Comparison of ENCODE assay signal across 8 mouse cellular contexts in genomic region chr2:164918325-164918724, GRCm38 (mm10). TPM values are rescaled to one million over a fixed set of nuclear protein-coding genes. Genes with fewer than 3 reads are reported as not detected.
DNase-seq lines count a peak whose midpoint lies in the region; ATAC-seq lines count a peak whose summit lies in the region.

No protein-coding gene starts in this region.

- H3K36me3 ChIP-seq in midbrain, embryonic 14.5 days (ENCODE audit: control insufficient read depth, insufficient read depth, low read length) = peaks cover 15% of the 10 kb centered on the region
- peaks cover 4% of the 10 kb centered on the region; the same call in 1 of the 2 replicates for H3K36me3 ChIP-seq in midbrain, embryonic 11.5 days (ENCODE audit: control insufficient read depth, insufficient read depth, low read length)

- H3K4me1 ChIP-seq in midbrain, embryonic 14.5 days (ENCODE audit: control insufficient read depth, insufficient read depth, low read length) = no peaks in the 10 kb centered on the region
- H3K4me1 ChIP-seq in midbrain, embryonic 11.5 days (ENCODE audit: control insufficient read depth, insufficient read depth, low read length) = peaks cover 5% of the 10 kb centered on the region

- no peaks in the 10 kb centered on the region for H3K9me3 ChIP-seq in midbrain, embryonic 14.5 days (ENCODE audit: control insufficient read depth, low read length)
- H3K9me3 ChIP-seq in midbrain, embryonic 11.5 days (ENCODE audit: control insufficient read depth, low read length) = no peaks in the 10 kb centered on the region

- no peaks in the 10 kb centered on the region for H3K27me3 ChIP-seq in midbrain, embryonic 14.5 days (ENCODE audit: control insufficient read depth, insufficient read depth, low read length)
- no peaks in the 10 kb centered on the region for H3K27me3 ChIP-seq in midbrain, embryonic 11.5 days (ENCODE audit: control insufficient read depth, insufficient read depth, low read length)

- H3K27ac ChIP-seq in midbrain, embryonic 14.5 days (replicated peaks; ENCODE audit: low read depth, low read length) = no peak overlapping the region
- H3K27ac ChIP-seq in midbrain, embryonic 11.5 days (ENCODE audit: low read depth, low read length) = no peak overlapping the region

- H3K4me2 ChIP-seq in midbrain, embryonic 14.5 days (ENCODE audit: low read length) = no peak overlapping the region
- no peak overlapping the region for H3K4me2 ChIP-seq in midbrain, embryonic 11.5 days

- H3K9ac ChIP-seq in midbrain, embryonic 14.5 days (replicated peaks; ENCODE audit: low read length) = no peak overlapping the region
- H3K9ac ChIP-seq in midbrain, embryonic 11.5 days (ENCODE audit: low read length) = no peak overlapping the region

- DNase-seq in cerebellum, postnatal 10 days = peak; percentile 48 to 50
- no peak for DNase-seq in cerebellum, adult 9-10 months
- DNase-seq in midbrain, embryonic 14.5 days = peak; percentile 63
- DNase-seq in midbrain, embryonic 11.5 days (ENCODE audit: low spot score, missing footprints) = no peak
- DNase-seq in induced T-regulatory cell, adult 2 months (ENCODE audit: low read depth) = peak; percentile 76
- DNase-seq in thymus, postnatal 36 days = peak; percentile 60 to 66
- no peak for DNase-seq in frontal cortex, postnatal 10 days (ENCODE audit: low spot score in 2 of 2)
- DNase-seq in testis, postnatal 14 days (ENCODE audit: low spot score) = no peak

- ATAC-seq in midbrain, embryonic 14.5 days (ENCODE audit: low FRiP score, low TSS enrichment) = no peak
- ATAC-seq in midbrain, embryonic 11.5 days (ENCODE audit: low FRiP score) = no peak

- WGBS in midbrain, embryonic 14.5 days = 56% methylated on average over 4 of the region's 5 CpGs
- WGBS in midbrain, embryonic 11.5 days = 64% methylated on average over 4 of the region's 5 CpGs

- H3K4me3 ChIP-seq in midbrain, embryonic 14.5 days (replicated peaks; ENCODE audit: low read depth, low read length) = no peak overlapping the region
- H3K4me3 ChIP-seq in midbrain, embryonic 11.5 days (ENCODE audit: low read depth, low read length) = no peak overlapping the region

RNA-seq across cellular contexts. Expression of gene Zfp335, which starts 6.8 kb away (rescaled TPM):
- polyA plus RNA-seq in midbrain, embryonic 14.5 days (2014; fragmentation: Nextera tagmentation; extraction: Ambion mirVana) = 13.9 and 15.5 TPM in 2 replicates
- polyA plus RNA-seq in midbrain, embryonic 11.5 days (2014; fragmentation: Nextera tagmentation; extraction: Ambion mirVana) = 8.2 and 8.8 TPM in 2 replicates

RNA-seq across cellular contexts. Expression of gene Mmp9, which starts 22.3 kb away (rescaled TPM):
- polyA plus RNA-seq in midbrain, embryonic 14.5 days (2014; fragmentation: Nextera tagmentation; extraction: Ambion mirVana) = 29.7 and 29.9 TPM in 2 replicates
- polyA plus RNA-seq in midbrain, embryonic 11.5 days (2014; fragmentation: Nextera tagmentation; extraction: Ambion mirVana) = 1.9 and 2.0 TPM in 2 replicates

RNA-seq across cellular contexts. Expression of gene Pcif1, which starts 39.2 kb away (rescaled TPM):
- polyA plus RNA-seq in midbrain, embryonic 14.5 days (2014; fragmentation: Nextera tagmentation; extraction: Ambion mirVana) = 92.8 and 99.5 TPM in 2 replicates
- 62.0 and 65.7 TPM in 2 replicates for polyA plus RNA-seq in midbrain, embryonic 11.5 days (2014; fragmentation: Nextera tagmentation; extraction: Ambion mirVana)

RNA-seq across cellular contexts. Expression of gene Slc12a5, which starts 42.3 kb away (rescaled TPM):
- 53.8 and 63.0 TPM in 2 replicates for polyA plus RNA-seq in midbrain, embryonic 14.5 days (2014; fragmentation: Nextera tagmentation; extraction: Ambion mirVana)
- polyA plus RNA-seq in midbrain, embryonic 11.5 days (2014; fragmentation: Nextera tagmentation; extraction: Ambion mirVana) = 2.8 and 3.0 TPM in 2 replicates

Comparison
In these comparisons a context has a peak if more than half of its experiments do, and no peak if none do; other contexts are left out.
1. DNase-seq: peak in cerebellum, postnatal 10 days (2 of 2), midbrain, embryonic 14.5 days (single experiment), induced T-regulatory cell, adult 2 months (single experiment) and thymus, postnatal 36 days (2 of 2); none in cerebellum, adult 9-10 months (single experiment), midbrain, embryonic 11.5 days (single experiment), frontal cortex, postnatal 10 days (0 of 2) and testis, postnatal 14 days (single experiment).
2. RNA of gene Mmp9, which starts 22.3 kb away (polyA plus RNA-seq): 29.7 to 29.9 TPM in midbrain, embryonic 14.5 days; 1.9 to 2.0 TPM in midbrain, embryonic 11.5 days; every median in the first group is over 10 times any median in the second.